Mouse (Mus musculus): ENCODE data around the gene Triap1.
A peak's percentile ranks its signal among the peaks of the same experiment; 100 is the strongest.
"Not testable (repeated sequence)": the region's sequence is repeated elsewhere in the genome, so short reads cannot be mapped to it uniquely, and the experiment has no call there.

The Triap1 gene

GRCm38 (mm10) chr5:115340577-115341313 lies at the start of gene Triap1, which contains the start of gene Gatc:
TSS of gene Triap1 (plus strand) at chr5:115341225.
TSS of gene Gatc (minus strand) at chr5:115341178.
- peak; percentile 85 for DNase-seq

GRCm38 (mm10) chr5:115294173-115294572 lies 46.9 kb upstream of the Triap1 start:
- no peak for DNase-seq

- DNase-seq: no peak
Observed at GRCm38 (mm10) chr5:115296347-115296746, 44.7 kb upstream of the Triap1 start.

GRCm38 (mm10) chr5:115300035-115300744 lies 40.8 kb upstream of the Triap1 start:
- peak; percentile 62 for DNase-seq

GRCm38 (mm10) chr5:115300792-115301614 lies 40.0 kb upstream of the Triap1 start, which contains the start of gene Dynll1:
TSS of gene Dynll1 (minus strand) at chr5:115300999.
- peak; percentile 98 for DNase-seq

- no peak for DNase-seq
Observed at GRCm38 (mm10) chr5:115301615-115302014, 39.4 kb upstream of the Triap1 start.

- not testable (repeated sequence) for DNase-seq
Observed at GRCm38 (mm10) chr5:115302190-115302589, 38.8 kb upstream of the Triap1 start.

GRCm38 (mm10) chr5:115312354-115312753 lies 28.7 kb upstream of the Triap1 start:
- DNase-seq: no peak

- DNase-seq: no peak
Observed at GRCm38 (mm10) chr5:115312816-115313667, 28.0 kb upstream of the Triap1 start.

- no peak for DNase-seq
Observed at GRCm38 (mm10) chr5:115313668-115313943, 27.4 kb upstream of the Triap1 start.

GRCm38 (mm10) chr5:115316968-115317644 lies 23.9 kb upstream of the Triap1 start:
- DNase-seq: no peak

GRCm38 (mm10) chr5:115317645-115318328 lies 23.2 kb upstream of the Triap1 start:
- DNase-seq: no peak

- peak; percentile 78 for DNase-seq
Observed at GRCm38 (mm10) chr5:115319004-115319940, 21.8 kb upstream of the Triap1 start.

- DNase-seq: no peak
Observed at GRCm38 (mm10) chr5:115326256-115326831, 14.7 kb upstream of the Triap1 start.

GRCm38 (mm10) chr5:115326875-115327609 lies 14.0 kb upstream of the Triap1 start, which contains the start of gene Srsf9:
TSS of gene Srsf9 (plus strand) at chr5:115327177.
- DNase-seq: peak; percentile 95

GRCm38 (mm10) chr5:115327610-115328548 lies 13.1 kb upstream of the Triap1 start:
- peak; percentile 70 for DNase-seq

GRCm38 (mm10) chr5:115330955-115331354 lies 10.1 kb upstream of the Triap1 start:
- DNase-seq: no peak

GRCm38 (mm10) chr5:115333626-115334025 lies 7.4 kb upstream of the Triap1 start:
- no peak for DNase-seq

All from cerebellum, adult 11-12 months (tissue).